Mouse (Mus musculus): ENCODE data around the gene Zfp81.

DNA sequence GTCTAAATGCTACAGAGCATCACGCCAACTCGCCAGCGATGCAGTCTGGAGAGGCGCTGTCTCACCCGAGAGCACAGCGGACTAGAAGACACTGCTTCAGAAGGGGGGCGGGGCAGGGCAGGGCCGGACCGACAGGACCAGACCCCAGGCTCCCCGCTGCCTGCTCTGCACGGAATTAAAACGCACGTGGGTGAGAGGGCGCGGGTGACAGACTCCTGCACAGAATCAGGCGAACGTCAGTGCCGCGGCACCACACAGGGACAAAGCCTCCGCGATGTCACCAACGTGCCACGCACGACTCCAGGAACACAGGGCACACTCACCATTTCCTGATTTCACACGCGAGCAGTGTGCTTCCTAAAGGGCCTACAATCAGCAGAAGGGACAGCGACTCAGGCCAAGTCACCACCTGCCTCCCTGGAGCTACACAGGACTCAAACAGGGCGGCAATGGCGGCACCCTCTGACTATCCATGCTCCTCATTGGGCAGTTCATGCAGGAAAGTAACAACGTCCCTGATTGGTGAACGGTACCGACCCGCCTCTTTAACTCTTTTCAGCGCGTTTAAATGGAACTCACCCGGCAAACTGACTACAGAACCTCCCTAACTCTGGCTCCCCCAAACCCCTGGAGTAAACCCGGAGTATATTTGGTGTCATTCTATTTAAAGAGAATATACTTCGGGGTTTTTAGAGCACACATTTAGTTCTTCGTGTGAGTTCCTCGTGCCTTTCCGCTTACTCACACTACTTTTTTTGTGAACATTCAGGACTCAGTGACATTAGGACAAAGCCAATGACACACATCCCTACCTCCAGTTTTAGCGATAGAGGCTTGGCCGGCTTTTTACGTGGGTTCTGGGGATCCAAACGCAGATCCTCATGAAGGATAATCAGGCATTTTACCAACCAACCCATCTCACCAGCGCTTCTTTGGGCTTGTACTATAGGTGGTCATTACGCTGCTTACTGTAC is at the start of gene Zfp81:
- no peak for TF ChIP-seq CTCF (IDR thresholded peaks at IDR 0.05; ENCODE audit: control insufficient read depth, insufficient read depth, low read length)
- no peak; the same call in 1 of the 2 replicates for TF ChIP-seq POLR2A (IDR thresholded peaks at IDR 0.05; ENCODE audit: borderline replicate concordance, control insufficient read depth, low read depth, low read length)
